Mouse (Mus musculus) ES-Bruce4 (cell line): ENCODE data around the gene Setd1b.

Source experiments
- CTCF ChIP-seq: IDR thresholded peaks from one replicate; pipeline ENCODE4 v1.8.1; 2011; ENCODE audit warnings: low read depth, low read length
- EP300 ChIP-seq: IDR thresholded peaks from 2 replicates; pipeline ENCODE4 v1.6.1; 2011; ENCODE audit warnings: low read depth, low read length; ENCODE audit not compliant: insufficient read depth

- TF ChIP-seq CTCF (peak; percentile 92), EP300 (0 out of 2 replicates have a peak, but pooled peaks have one; percentile 6)
Measured at GRCm38 (mm10) chr5:123156763-123157162, 14.8 kb downstream of the Setd1b start.
